Mouse (Mus musculus): ENCODE data around the gene Haus2. TPM values are rescaled to one million over a fixed set of nuclear protein-coding genes. Genes with fewer than 3 reads are reported as not detected.

Haus2 gene
- polyA plus RNA-seq, 1 experiment from 2014 or later: 21.1 TPM

- H3K4me2 ChIP-seq (replicated peaks; ENCODE audit: low read depth, low read length): no peak overlapping the region
- no peaks in the 10 kb centered on the region for H3K27me3 ChIP-seq (ENCODE audit: insufficient read depth, low read length)
- H3K36me3 ChIP-seq (ENCODE audit: insufficient read depth, low read length): peaks cover 9% of the 10 kb centered on the region; the same call in 1 of the 2 replicates
- no peak overlapping the region for H3K27ac ChIP-seq (ENCODE audit: low read length)
- H3K9me3 ChIP-seq (ENCODE audit: low read length): no peaks in the 10 kb centered on the region
- ATAC-seq (ENCODE audit: low FRiP score, low TSS enrichment): no peak
- 86% methylated on average over 6 of the region's 6 CpGs for WGBS
- H3K4me1 ChIP-seq (ENCODE audit: insufficient read depth, low read length): peaks cover 18% of the 10 kb centered on the region
- no peak overlapping the region for H3K4me3 ChIP-seq (ENCODE audit: low read length)
- no peak overlapping the region for H3K9ac ChIP-seq (replicated peaks; ENCODE audit: low read length)
Measured at GRCm38 (mm10) chr2:120606021-120606690, 3.0 kb upstream of the Haus2 start.

- Histone ChIP-seq H3K27ac (ENCODE audit: low read length) (no peak overlapping the region), H3K9ac (replicated peaks; ENCODE audit: low read length) (no peak overlapping the region), H3K36me3 (ENCODE audit: insufficient read depth, low read length) (peaks cover 18% of the 10 kb centered on the region), H3K4me2 (replicated peaks; ENCODE audit: low read depth, low read length) (no peak overlapping the region), H3K4me3 (ENCODE audit: low read length) (no peak overlapping the region), H3K27me3 (ENCODE audit: insufficient read depth, low read length) (no peaks in the 10 kb centered on the region), H3K9me3 (ENCODE audit: low read length) (no peaks in the 10 kb centered on the region), H3K4me1 (ENCODE audit: insufficient read depth, low read length) (no peaks in the 10 kb centered on the region)
- no peak for ATAC-seq (ENCODE audit: low FRiP score, low TSS enrichment)
- 96% methylated on average over 5 of the region's 5 CpGs for WGBS
Measured at GRCm38 (mm10) chr2:120616279-120617163, 7.3 kb downstream of the Haus2 start.

- 96% methylated on average over 1 of the region's 1 CpGs for WGBS
- Histone ChIP-seq H3K27ac (ENCODE audit: low read length) (no peak overlapping the region), H3K4me2 (replicated peaks; ENCODE audit: low read depth, low read length) (no peak overlapping the region), H3K4me1 (ENCODE audit: insufficient read depth, low read length) (no peaks in the 10 kb centered on the region), H3K9me3 (ENCODE audit: low read length) (no peaks in the 10 kb centered on the region), H3K4me3 (ENCODE audit: low read length) (no peak overlapping the region), H3K9ac (replicated peaks; ENCODE audit: low read length) (no peak overlapping the region), H3K27me3 (ENCODE audit: insufficient read depth, low read length) (no peaks in the 10 kb centered on the region), H3K36me3 (ENCODE audit: insufficient read depth, low read length) (peaks cover 18% of the 10 kb centered on the region)
- no peak for ATAC-seq (ENCODE audit: low FRiP score, low TSS enrichment)
Measured at GRCm38 (mm10) chr2:120619538-120619937, 10.4 kb downstream of the Haus2 start.

- H3K36me3 ChIP-seq (ENCODE audit: insufficient read depth, low read length): peaks cover 11% of the 10 kb centered on the region
- no peak overlapping the region for H3K27ac ChIP-seq (ENCODE audit: low read length)
- H3K4me2 ChIP-seq (replicated peaks; ENCODE audit: low read depth, low read length): no peak overlapping the region
- ATAC-seq (ENCODE audit: low FRiP score, low TSS enrichment): no peak
- H3K9ac ChIP-seq (replicated peaks; ENCODE audit: low read length): no peak overlapping the region
- H3K9me3 ChIP-seq (ENCODE audit: low read length): no peaks in the 10 kb centered on the region
- H3K4me1 ChIP-seq (ENCODE audit: insufficient read depth, low read length): no peaks in the 10 kb centered on the region
- H3K27me3 ChIP-seq (ENCODE audit: insufficient read depth, low read length): no peaks in the 10 kb centered on the region
- H3K4me3 ChIP-seq (ENCODE audit: low read length): no peak overlapping the region
Measured at GRCm38 (mm10) chr2:120622920-120623319, 13.7 kb downstream of the Haus2 start.

- peak overlapping the region; percentile 65 for H3K4me2 ChIP-seq (replicated peaks; ENCODE audit: low read depth, low read length)
- H3K9ac ChIP-seq (replicated peaks; ENCODE audit: low read length): peak overlapping the region; percentile 22
- H3K4me3 ChIP-seq (ENCODE audit: low read length): peak overlapping the region; percentile 60
- no peaks in the 10 kb centered on the region for H3K36me3 ChIP-seq (ENCODE audit: insufficient read depth, low read length)
- no peaks in the 10 kb centered on the region for H3K9me3 ChIP-seq (ENCODE audit: low read length)
- H3K27me3 ChIP-seq (ENCODE audit: insufficient read depth, low read length): no peaks in the 10 kb centered on the region
- 29% methylated on average over 10 of the region's 10 CpGs for WGBS
- ATAC-seq (ENCODE audit: low FRiP score, low TSS enrichment): peak; percentile 20; the same call in 1 of the 2 replicates
- H3K27ac ChIP-seq (ENCODE audit: low read length): no peak overlapping the region
- 0 out of 2 replicates have a peak, but pooled peaks cover 5% of the 10 kb centered on the region for H3K4me1 ChIP-seq (ENCODE audit: insufficient read depth, low read length)
Measured at GRCm38 (mm10) chr2:120628076-120628865, 19.1 kb downstream of the Haus2 start.

GRCm38 (mm10) chr2:120628886-120629735, 19.9 kb downstream of the Haus2 start, which contains the start of gene Stard9:
Gene Stard9, plus strand, starts transcription at chr2:120629121.
- H3K4me1 ChIP-seq (ENCODE audit: insufficient read depth, low read length): 0 out of 2 replicates have a peak, but pooled peaks cover 5% of the 10 kb centered on the region
- 1% methylated on average over 36 of the region's 36 CpGs for WGBS
- H3K36me3 ChIP-seq (ENCODE audit: insufficient read depth, low read length): no peaks in the 10 kb centered on the region
- peak within 1 kb of the TSS; percentile 60 for H3K4me3 ChIP-seq (ENCODE audit: low read length)
- H3K4me2 ChIP-seq (replicated peaks; ENCODE audit: low read depth, low read length): peak within 1 kb of the TSS; percentile 65
- no peaks in the 10 kb centered on the region for H3K9me3 ChIP-seq (ENCODE audit: low read length)
- H3K27ac ChIP-seq (ENCODE audit: low read length): 0 out of 2 replicates have a peak within 1 kb of the TSS, but pooled peaks have one; percentile 27
- H3K9ac ChIP-seq (replicated peaks; ENCODE audit: low read length): peak within 1 kb of the TSS; percentile 64
- H3K27me3 ChIP-seq (ENCODE audit: insufficient read depth, low read length): no peaks in the 10 kb centered on the region
- ATAC-seq (ENCODE audit: low FRiP score, low TSS enrichment): peak; percentile 100

GRCm38 (mm10) chr2:120630246-120630645, 21.1 kb downstream of the Haus2 start:
- H3K27me3 ChIP-seq (ENCODE audit: insufficient read depth, low read length): no peaks in the 10 kb centered on the region
- H3K9ac ChIP-seq (replicated peaks; ENCODE audit: low read length): no peak overlapping the region
- H3K27ac ChIP-seq (ENCODE audit: low read length): no peak overlapping the region
- H3K9me3 ChIP-seq (ENCODE audit: low read length): no peaks in the 10 kb centered on the region
- H3K4me3 ChIP-seq (ENCODE audit: low read length): peak overlapping the region; percentile 60; the same call in 1 of the 2 replicates
- H3K36me3 ChIP-seq (ENCODE audit: insufficient read depth, low read length): peaks cover 8% of the 10 kb centered on the region; the same call in 1 of the 2 replicates
- WGBS: 72% methylated on average over 2 of the region's 2 CpGs
- no peak for ATAC-seq (ENCODE audit: low FRiP score, low TSS enrichment)
- H3K4me1 ChIP-seq (ENCODE audit: insufficient read depth, low read length): 0 out of 2 replicates have a peak, but pooled peaks cover 5% of the 10 kb centered on the region
- peak overlapping the region; percentile 65; the same call in 1 of the 2 replicates for H3K4me2 ChIP-seq (replicated peaks; ENCODE audit: low read depth, low read length)

GRCm38 (mm10) chr2:120630655-120631054, 21.5 kb downstream of the Haus2 start:
- 76% methylated on average over 2 of the region's 2 CpGs for WGBS
- H3K9me3 ChIP-seq (ENCODE audit: low read length): no peaks in the 10 kb centered on the region
- H3K4me2 ChIP-seq (replicated peaks; ENCODE audit: low read depth, low read length): peak overlapping the region; percentile 23; the same call in 1 of the 2 replicates
- ATAC-seq (ENCODE audit: low FRiP score, low TSS enrichment): no peak
- 0 out of 2 replicates have a peak, but pooled peaks cover 5% of the 10 kb centered on the region for H3K4me1 ChIP-seq (ENCODE audit: insufficient read depth, low read length)
- H3K27me3 ChIP-seq (ENCODE audit: insufficient read depth, low read length): no peaks in the 10 kb centered on the region
- H3K27ac ChIP-seq (ENCODE audit: low read length): no peak overlapping the region
- no peak overlapping the region for H3K4me3 ChIP-seq (ENCODE audit: low read length)
- H3K9ac ChIP-seq (replicated peaks; ENCODE audit: low read length): no peak overlapping the region
- H3K36me3 ChIP-seq (ENCODE audit: insufficient read depth, low read length): peaks cover 10% of the 10 kb centered on the region; the same call in 1 of the 2 replicates
